Comparison of ENCODE assay signal across 18 mouse cellular contexts in genomic region chr8:115296760-115297159, GRCm38 (mm10).
"Had no signal": no experiment of that assay in that cellular context is flagged by ENCODE, and none has a peak within 500 bp of the region (broad histone marks: within the 10 kb centered on the region; RNA-seq: fewer than 3 reads in every experiment).

No protein-coding gene starts in this region.

- H3K4me3 ChIP-seq: liver, embryonic 13.5 days; liver, embryonic 15.5 days; lung, embryonic 15.5 days; megakaryocyte, embryonic 14.5 days; midbrain, embryonic 12.5 days; neural tube, embryonic 12.5 days; stomach, embryonic 15.5 days had no signal

- H3K27ac ChIP-seq: liver, embryonic 13.5 days; liver, embryonic 15.5 days; lung, embryonic 15.5 days; macrophage; midbrain, embryonic 12.5 days; neural tube, embryonic 12.5 days; stomach, embryonic 15.5 days; stomach, postnatal 0 days had no signal

- H3K9me3 ChIP-seq: liver, embryonic 13.5 days; liver, embryonic 15.5 days; stomach, embryonic 15.5 days had no signal

- H3K4me2 ChIP-seq: liver, embryonic 13.5 days; liver, embryonic 15.5 days; lung, embryonic 15.5 days; midbrain, embryonic 12.5 days; neural tube, embryonic 12.5 days; stomach, embryonic 15.5 days had no signal

- H3K36me3 ChIP-seq: liver, embryonic 13.5 days; liver, embryonic 15.5 days; lung, embryonic 15.5 days; midbrain, embryonic 12.5 days; neural tube, embryonic 12.5 days; stomach, embryonic 15.5 days had no signal

- DNase-seq: liver, embryonic 13.5 days; liver, postnatal 0 days; lung, adult 2 months; lung, postnatal 14 days; lung, postnatal 36 days; right cerebral cortex, postnatal 14 days; thymus, adult 2 months; thymus, postnatal 25 days; thymus, postnatal 4 days had no signal

- ATAC-seq: liver, postnatal 0 days; lung, postnatal 0 days had no signal

- H3K9ac ChIP-seq: liver, embryonic 13.5 days; liver, embryonic 15.5 days; liver, postnatal 0 days; lung, embryonic 15.5 days; midbrain, embryonic 12.5 days; neural tube, embryonic 12.5 days; stomach, embryonic 15.5 days had no signal

- H3K27me3 ChIP-seq: liver, embryonic 13.5 days; liver, embryonic 15.5 days; lung, embryonic 15.5 days; megakaryocyte, embryonic 14.5 days; neural tube, embryonic 12.5 days; stomach, embryonic 15.5 days had no signal

- H3K4me1 ChIP-seq: liver, embryonic 13.5 days; liver, embryonic 15.5 days; lung, embryonic 15.5 days; megakaryocyte, embryonic 14.5 days; midbrain, embryonic 12.5 days; neural tube, embryonic 12.5 days; stomach, embryonic 15.5 days had no signal
